Mouse (Mus musculus) cerebellum, adult 9-10 months (tissue): ENCODE results near the gene Ppp1r8.

Source experiments
- DNase-seq: peaks from one replicate; pipeline ENCODE4 v3.0.0; 2022

Ppp1r8 gene

GRCm38 (mm10) chr4:132842970-132843704 lies at the start of gene Ppp1r8:
TSS of gene Ppp1r8 (minus strand) at chr4:132843169.
- peak; percentile 87 for DNase-seq

- no peak for DNase-seq
These were observed 41.9 kb upstream of the Ppp1r8 start for GRCm38 (mm10) chr4:132884844-132885374.

GRCm38 (mm10) chr4:132884064-132884843 lies 41.3 kb upstream of the Ppp1r8 start, which contains the start of gene Stx12:
TSS of gene Stx12 (minus strand) at chr4:132884509.
- DNase-seq: peak; percentile 86

- DNase-seq: no peak
These were observed 40.6 kb upstream of the Ppp1r8 start for GRCm38 (mm10) chr4:132883561-132884063.

- no peak for DNase-seq
These were observed 31.6 kb upstream of the Ppp1r8 start for GRCm38 (mm10) chr4:132874363-132875097.

- DNase-seq: no peak
These were observed 30.8 kb upstream of the Ppp1r8 start for GRCm38 (mm10) chr4:132873481-132874362.

- DNase-seq: no peak
These were observed 28.1 kb upstream of the Ppp1r8 start for GRCm38 (mm10) chr4:132871116-132871515.

GRCm38 (mm10) chr4:132864856-132865255 lies 21.9 kb upstream of the Ppp1r8 start:
- no peak for DNase-seq

GRCm38 (mm10) chr4:132863012-132863411 lies 20.0 kb upstream of the Ppp1r8 start:
- DNase-seq: no peak

- DNase-seq: no peak
These were observed 17.9 kb upstream of the Ppp1r8 start for GRCm38 (mm10) chr4:132860880-132861279.

GRCm38 (mm10) chr4:132843705-132844071 lies 719 bp upstream of the Ppp1r8 start:
- DNase-seq: no peak

- DNase-seq: peak; percentile 34
These were observed 575 bp downstream of the Ppp1r8 start for GRCm38 (mm10) chr4:132842281-132842906.

- no peak for DNase-seq
These were observed 1.5 kb downstream of the Ppp1r8 start for GRCm38 (mm10) chr4:132841493-132841892.

- no peak for DNase-seq
These were observed 19.2 kb downstream of the Ppp1r8 start for GRCm38 (mm10) chr4:132823614-132824366.

GRCm38 (mm10) chr4:132818442-132818841 lies 24.5 kb downstream of the Ppp1r8 start:
- no peak for DNase-seq

GRCm38 (mm10) chr4:132816855-132817254 lies 26.1 kb downstream of the Ppp1r8 start:
- no peak for DNase-seq

- DNase-seq: no peak
These were observed 26.6 kb downstream of the Ppp1r8 start for GRCm38 (mm10) chr4:132816404-132816803.

- DNase-seq: no peak
These were observed 33.3 kb downstream of the Ppp1r8 start for GRCm38 (mm10) chr4:132809621-132810020.

- DNase-seq: no peak
These were observed 35.0 kb downstream of the Ppp1r8 start for GRCm38 (mm10) chr4:132807771-132808641.
